Mouse (Mus musculus) spleen, postnatal 4 days (tissue): ENCODE data around the gene Arhgap29.

Experiments
- DNase-seq, 2 experiments: peaks; one replicate each; pipeline ENCODE4 v3.0.0; 2022; ENCODE audit warnings: low spot score in 2 of 2

Arhgap29 gene

GRCm38 (mm10) chr3:122064556-122065410, 112.4 kb downstream of the Arhgap29 start:
- no peak for DNase-seq
